Mouse (Mus musculus) lung, postnatal 14 days (tissue): ENCODE measurements around the gene Epha2.
A peak's percentile ranks its signal among the peaks of the same experiment; 100 is the strongest.

ENCODE experiments used
- DNase-seq: peaks from one replicate; pipeline ENCODE4 v3.0.0; 2021

Epha2 gene

DNA sequence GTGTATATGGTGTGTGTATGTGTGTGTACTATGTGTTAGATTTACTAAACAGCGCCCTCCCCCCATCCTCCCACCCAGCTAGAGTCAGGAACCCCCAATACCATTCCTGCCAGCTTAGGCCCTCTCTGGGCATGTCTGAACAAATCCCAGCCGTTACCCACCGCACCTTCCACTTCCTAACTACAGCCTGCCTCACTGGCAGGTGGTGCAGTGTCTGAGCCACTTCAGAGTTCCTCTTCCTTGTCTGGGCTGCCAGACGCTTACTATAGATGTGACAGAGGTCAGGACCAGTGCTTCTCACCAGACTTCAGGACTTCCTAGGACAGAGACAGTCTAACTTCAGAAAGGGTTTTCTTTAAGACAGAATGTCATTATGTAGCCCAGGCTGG, 3.2 kb downstream of the Epha2 start:
- DNase-seq: no peak

DNA sequence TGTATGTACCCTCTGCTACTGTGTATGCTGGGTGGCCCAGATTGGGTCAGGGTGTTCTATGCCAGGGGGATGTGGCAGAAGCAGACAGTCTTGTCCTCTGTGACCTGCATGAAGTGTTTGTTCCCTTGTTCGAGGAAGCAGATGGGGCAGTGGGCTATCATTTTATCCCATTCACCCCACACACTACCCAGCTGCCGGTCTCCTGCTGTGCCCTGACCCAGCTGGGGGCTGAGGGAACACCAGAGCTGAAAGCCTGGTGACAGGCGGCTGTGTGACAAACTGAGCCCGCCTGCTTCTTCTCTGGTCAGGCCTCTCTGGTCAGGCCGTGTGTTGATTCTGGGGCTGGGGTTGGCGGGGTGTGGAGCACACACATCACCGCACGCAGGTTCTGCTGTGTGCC, 5.0 kb downstream of the Epha2 start:
- no peak for DNase-seq

DNA sequence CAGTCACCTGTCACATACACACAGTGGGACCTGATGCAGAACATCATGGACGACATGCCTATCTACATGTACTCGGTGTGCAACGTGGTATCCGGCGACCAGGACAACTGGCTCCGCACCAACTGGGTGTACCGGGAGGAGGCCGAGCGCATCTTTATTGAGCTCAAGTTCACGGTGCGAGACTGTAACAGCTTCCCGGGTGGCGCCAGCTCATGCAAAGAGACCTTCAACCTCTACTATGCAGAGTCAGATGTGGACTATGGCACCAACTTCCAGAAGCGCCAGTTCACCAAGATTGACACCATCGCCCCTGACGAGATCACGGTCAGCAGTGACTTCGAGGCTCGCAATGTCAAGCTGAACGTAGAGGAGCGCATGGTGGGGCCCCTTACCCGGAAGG, 7.3 kb downstream of the Epha2 start:
- no peak for DNase-seq

DNA sequence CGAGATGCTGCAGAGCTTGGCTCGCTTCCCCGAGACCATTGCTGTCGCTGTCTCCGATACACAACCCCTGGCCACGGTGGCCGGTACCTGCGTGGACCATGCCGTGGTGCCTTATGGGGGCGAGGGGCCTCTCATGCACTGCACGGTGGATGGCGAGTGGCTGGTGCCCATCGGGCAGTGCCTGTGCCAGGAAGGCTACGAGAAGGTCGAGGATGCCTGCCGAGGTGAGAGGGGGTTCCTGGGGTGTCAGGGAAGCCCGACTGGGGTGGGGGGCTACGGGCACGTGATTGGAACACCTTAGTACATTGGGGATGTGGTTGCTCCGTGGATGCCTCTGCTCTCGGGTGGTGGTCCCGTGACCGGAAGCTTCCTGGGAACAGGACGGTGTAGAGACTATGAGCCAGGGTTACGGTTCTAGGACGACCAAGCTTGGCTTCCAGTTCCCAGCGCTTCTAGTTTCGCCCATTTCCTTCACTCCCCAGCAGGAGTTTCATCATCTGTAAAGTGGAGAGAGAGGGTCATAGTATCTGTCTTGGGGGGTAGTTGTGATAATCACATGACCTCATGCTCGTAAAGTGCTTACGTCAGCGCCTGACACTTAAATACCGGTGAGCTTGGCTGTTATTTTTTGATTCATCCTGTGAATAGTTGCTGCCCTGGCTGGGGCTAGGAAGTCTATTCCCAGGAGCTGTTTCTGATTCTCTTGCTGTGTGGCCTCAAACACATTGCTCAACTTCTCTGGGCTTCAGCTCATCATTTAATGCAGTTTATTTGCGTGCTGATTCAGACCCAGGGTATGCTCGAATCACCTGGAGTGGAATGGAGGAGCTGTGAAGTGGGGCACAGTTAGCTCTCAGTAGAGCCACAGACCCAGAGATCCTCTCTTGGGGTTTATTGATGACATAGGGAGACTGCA, 8.1 kb downstream of the Epha2 start:
- DNase-seq: no peak

DNA sequence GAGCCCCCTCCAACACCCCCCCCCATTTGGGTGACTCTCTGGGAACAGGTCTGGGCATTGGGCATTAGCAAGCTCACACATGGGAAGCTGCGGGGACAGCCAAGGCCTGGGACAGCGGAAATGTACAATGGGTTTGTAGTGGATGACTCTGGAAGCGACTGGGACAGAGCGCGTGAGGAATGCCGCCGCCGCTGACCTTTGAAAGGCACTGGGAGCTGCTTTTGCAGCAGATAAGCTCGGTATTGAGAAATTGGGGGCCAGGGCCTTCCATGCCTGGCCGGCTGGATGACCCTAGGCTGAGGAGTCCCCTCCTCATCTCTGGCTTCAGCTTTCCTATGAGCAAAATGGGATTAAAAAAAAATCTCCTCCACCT, 8.7 kb downstream of the Epha2 start:
- DNase-seq: no peak

DNA sequence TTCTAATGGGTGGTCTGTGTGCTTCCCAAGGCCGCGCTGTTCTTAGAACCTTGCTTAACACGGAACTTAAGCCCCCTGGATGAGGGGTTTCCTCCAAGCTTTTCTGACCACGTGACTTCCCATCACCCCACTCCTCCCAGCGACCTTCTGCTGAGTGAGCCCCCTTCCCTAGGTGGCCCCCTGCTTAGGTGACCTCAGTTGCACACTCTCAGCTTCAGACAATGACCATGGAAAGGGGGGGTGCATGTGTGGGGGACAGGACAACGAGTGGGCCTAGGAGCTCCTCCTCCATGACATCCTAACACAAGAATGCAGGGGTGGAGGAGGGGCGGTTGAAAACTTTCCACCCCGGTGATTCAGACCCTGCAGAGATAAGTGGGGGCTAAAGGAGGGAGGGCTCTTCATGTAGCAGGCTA, 9.2 kb downstream of the Epha2 start:
- DNase-seq: peak; percentile 73

DNA sequence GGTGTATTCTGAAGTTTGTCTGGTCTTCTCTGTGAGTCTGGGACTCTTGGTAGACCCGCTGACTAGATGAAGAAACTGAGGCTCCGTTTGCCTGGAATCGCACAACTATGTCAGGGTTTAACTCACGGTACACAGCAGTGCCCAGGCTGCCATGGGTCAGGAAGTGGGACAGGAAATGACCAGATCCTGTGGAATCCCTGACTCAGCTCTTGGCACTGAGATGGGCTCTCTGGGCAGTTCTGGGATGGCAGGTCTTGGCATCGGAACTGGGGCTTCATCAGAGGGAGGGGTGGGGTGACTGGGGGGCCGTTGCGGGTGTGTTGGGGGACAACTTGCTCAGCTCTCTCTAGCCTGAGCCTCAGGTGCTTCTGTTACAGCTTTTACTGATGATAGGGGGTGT, 10.0 kb downstream of the Epha2 start:
- peak; percentile 75 for DNase-seq

DNA sequence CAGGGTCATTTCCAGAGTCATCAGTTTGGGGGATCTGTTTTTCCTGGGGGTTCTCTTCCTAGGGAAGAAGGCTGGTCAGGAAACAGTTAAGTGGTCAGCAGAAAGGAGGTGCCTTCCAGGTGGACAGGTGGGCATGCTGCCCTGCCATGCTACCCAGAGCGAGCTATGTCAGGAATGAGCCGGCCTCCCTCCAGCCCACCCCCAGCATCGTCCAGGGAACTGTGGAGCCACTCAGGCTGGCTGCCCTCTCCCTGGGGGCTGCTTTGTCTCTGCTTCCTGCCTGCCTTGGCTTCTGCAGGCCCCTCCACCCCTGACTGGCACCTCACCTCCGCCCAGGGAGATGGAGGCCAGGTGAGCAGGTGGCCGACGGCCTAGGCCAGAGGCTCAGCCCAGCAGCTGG, 10.5 kb downstream of the Epha2 start:
- no peak for DNase-seq

DNA sequence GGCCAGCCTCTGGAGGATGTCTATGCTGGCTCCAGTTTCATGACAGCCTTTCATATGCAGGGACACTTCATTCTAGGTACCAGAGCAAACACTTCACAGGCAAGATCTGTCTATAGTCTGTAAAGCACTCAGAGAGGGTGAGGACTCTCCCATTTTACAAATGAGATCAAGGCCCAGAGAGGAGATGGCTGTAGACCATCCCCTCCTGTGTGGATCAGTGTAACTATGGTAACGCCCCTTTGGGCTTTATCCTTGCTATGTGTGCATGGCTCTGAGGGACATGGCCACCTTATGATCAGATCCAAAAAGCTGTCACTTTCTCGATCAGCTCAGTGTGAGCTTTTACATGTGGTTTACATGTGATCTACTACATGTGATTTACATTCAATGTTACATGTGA, 10.9 kb downstream of the Epha2 start:
- no peak for DNase-seq

DNA sequence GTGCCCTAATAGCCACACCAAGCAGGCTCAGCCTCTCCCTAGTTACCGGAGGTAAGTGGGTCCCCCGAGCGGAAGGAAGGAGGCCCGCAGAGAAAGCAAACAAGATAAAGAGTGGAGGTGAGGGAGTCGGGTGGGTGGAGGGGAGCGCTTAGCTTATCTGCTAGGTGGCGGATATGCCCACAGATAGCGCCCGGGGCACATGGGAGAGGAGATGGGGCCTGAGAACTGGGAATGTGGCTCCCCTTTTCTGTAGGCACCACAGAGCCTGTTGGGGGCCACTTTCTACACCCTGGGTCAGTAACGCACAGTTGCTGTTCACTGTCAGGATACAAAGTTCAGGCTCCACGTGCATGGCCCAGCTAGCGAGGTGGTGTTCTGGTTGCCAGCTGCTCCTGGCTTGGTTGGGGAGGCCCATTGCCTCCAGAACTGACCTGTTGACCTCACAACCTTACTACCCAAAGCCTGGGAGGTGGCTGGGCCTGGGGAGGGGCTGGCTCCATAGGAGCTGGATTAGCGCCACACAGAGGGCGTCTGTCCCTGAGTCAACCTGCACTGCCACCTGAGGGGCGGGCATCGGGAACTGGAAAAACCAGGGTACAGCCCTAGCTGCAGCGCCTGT, 11.6 kb downstream of the Epha2 start:
- DNase-seq: no peak

DNA sequence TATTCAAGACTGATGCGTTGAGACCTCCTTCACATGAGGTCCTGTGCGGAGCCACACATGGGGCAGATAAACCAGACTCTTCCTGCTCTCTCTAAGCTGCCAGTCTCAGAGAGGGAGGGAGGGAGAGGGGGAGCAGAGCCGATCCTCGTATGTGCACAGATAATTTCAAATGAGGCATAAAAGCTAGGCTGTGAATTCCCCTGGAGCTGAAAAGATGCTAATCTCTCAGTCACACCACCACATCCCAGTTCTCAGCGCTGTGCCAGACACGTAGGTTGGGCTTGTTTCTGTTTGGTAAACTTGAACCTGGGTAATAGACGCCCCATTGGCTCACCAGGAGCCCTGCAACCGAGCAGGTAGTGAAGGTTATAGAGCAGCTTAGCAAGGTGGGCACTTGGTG, 12.4 kb downstream of the Epha2 start:
- DNase-seq: no peak

DNA sequence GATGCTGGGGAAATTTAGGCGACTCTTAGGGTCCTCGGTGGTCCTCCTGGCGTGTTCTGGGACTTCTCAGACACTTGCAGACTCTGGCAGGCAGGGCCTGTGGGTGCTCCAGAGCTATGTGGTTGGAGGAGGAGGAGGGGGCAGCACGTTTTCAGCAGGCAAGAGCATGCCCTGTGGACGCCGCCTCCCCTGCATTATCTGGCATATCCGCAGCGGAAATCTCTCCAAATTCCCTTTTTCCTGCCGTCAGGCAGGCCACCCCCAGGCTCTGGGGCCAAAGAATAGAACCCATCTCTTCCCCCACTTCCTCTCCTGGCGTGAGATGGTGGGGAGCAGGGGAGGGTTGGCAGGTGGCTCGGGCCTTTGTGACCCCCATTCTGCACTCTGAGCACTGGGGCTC, 12.9 kb downstream of the Epha2 start:
- no peak for DNase-seq

DNA sequence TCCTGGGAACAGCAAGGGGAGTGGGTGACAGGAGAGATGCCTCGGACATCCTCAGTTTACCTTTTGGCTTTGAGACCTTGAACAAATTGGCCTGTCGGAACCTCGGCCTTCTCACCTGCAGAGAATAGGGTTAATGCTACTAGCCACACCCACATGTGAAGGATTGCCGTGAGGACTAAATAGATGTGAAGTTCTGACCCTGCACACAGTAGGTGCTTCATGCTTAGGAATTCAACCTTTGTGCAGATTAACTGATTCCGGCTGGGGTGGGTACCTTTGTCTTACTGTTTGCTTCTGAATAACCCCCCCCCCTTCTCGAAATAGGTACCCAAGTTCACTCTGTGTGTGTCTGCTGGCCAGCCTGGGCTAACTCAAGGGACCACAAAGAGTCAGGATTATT, 13.7 kb downstream of the Epha2 start:
- no peak for DNase-seq

DNA sequence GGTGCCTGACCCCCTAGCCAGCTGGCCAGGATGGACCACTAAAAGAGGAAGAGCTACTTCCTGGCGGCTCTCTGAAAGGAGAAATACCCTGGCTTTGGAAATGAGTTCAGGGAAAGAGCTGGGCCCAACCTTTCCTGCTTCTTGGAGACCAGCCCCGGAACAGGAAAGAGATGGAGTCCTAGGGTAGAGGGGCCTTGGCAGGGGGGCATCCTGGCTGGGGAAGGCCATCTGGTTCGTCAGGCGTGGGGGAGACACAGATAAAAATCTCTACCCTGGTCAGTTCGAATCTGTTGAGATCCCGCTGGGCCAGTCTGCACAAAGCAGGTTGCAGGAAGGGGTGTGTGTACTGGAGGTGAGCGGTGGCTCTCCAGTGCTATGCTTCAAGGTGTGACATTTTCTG, 15.0 kb downstream of the Epha2 start:
- DNase-seq: no peak

DNA sequence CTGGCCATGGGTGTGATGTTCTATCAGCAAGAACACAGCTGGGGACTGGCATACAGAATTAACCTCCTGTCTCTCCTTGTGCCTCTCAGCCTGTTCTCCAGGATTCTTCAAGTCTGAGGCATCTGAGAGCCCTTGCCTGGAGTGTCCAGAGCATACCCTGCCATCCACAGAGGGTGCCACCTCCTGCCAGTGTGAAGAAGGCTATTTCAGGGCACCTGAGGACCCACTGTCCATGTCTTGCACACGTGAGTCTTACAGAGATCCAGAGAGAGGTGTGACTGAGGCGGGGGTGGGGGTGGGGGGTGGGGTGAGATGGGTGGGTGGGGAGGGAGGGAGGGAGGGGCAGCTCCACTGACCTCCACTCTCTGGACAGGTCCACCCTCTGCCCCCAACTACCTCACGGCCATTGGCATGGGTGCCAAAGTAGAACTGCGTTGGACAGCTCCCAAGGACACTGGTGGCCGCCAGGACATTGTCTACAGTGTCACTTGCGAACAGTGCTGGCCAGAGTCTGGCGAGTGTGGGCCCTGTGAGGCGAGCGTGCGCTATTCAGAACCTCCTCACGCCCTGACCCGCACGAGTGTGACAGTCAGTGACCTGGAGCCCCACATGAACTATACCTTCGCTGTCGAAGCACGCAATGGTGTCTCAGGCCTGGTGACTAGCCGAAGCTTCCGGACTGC, 15.6 kb downstream of the Epha2 start:
- no peak for DNase-seq

DNA sequence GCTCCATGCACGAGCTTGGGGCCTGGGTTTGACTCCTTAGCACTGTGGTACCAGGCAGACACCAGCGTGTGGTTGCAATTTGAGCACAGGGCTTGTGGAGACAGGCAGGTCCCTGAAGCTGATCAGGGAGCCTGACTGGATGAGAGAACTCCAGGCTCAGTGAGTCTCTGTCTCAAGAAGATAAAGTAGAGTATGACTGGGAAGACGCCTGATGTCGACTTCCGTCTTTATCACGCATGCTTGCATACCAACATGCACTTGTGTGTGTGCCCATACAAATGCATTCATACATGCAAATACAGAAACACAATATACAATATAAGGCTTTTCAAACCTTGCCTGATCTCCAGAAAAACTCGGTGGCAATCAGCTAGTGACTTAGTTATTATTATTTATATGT, 16.9 kb downstream of the Epha2 start:
- no peak for DNase-seq

DNA sequence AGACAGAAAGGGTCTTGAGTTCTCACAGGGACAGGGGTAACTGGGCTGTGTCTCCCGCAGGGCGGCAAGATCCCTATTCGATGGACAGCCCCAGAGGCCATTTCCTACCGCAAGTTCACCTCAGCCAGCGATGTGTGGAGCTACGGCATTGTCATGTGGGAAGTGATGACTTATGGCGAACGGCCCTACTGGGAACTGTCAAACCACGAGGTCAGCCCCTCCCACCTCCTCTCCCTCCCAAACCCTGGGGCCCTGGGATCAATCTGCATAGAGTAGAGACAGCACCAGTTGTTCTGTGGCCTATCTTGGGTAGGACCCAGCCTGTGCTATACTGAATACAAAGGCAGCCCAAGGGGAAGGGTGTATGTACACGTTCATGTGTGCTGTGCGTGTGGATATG, 21.5 kb downstream of the Epha2 start:
- DNase-seq: no peak

DNA sequence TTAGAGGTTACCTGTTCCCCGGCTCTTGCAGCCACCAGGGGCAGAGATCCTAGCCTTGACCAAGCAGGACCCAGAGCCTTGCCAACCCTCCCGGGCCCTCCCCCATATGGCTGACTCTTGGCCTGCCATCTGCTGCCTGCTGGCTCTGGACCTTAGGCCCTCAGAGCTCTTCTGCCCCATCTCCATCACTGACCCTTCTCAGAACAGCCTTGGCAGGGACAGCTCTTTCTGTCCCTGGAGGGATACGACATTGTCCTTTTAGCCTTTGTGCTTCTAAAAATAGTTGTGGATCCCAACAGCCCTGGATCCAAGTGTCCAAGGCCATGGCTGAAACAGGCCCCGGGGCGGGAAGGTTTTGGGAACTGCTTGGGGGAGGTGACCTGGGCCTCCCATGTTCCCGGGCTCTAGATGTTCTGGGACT, 23.7 kb downstream of the Epha2 start:
- no peak for DNase-seq

DNA sequence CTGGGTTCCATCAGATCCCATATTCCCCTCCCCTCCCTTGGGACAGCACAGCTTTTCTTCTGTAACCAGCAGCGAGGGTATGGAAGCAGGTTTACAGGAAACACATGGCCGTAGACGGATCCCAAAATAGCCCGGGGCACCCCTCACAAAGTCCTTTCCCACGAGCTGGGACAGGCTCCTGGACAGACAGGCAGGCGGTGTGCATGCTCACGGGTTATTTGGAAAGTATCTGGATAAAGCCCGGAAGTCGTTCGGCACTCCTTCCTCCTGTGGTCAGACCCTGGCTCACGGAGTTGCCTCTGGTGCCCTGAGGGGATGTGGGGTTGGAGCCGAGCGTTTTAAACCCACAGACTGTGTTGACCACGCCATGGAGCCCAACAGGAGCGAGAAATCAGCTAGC, 24.6 kb downstream of the Epha2 start:
- no peak for DNase-seq

DNA sequence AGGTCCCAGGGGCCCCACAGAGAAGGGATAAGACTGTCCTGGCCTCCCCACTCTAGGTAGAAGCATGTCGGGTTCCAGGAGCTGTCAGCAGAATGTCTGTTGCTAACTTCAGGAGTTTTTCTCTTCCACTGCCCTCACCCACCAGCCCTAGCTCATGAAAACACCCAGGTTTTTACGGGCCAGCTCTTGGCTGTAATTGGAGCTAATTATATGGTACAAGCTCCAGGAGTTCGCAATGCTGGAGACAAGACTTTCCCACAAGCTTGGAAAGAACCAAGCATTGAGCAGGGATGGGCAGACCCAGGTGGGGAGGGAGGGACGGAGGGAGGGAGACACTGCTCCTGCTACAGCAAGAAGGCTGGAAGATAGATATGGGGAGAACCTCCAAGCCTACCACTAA, 26.0 kb downstream of the Epha2 start:
- no peak for DNase-seq

DNA sequence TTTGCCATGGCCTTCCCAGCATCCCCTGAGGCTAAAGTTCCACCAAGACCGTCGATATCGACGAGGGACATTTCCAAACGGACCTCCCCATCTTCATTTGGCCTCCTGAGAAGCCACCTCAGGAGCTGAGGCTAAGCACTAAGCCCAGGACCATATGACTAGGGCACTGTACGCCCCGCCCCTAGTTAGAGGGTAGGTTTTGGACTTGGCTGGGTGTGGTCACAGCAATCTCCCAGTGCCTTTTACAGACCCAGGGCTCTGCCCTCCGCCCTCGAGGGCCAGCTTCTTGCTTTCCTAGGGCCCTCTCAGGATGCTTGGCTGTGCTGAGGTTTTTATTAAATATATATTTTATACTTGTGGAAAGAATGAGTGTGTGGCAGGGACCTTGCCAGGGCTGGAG, 27.7 kb downstream of the Epha2 start:
- no peak for DNase-seq

DNA sequence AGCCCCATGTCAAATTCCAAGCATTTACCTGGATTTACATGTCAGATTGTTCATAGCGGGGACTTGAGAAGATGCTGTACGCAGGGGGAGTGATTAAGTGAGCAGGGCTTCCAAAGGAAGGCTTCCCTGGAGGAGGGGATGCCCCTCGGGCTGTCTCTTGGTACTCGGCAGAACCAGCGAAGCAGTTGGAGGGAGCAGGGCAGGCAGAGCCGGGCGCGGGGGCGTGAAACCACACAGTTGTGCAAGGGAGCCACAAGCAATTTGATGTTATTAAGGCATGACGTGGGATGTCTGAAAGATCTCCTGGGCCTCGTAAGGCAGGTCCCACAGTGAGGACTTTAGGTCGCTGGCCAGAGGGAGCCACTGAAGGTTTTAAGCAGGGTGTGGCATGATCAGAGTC, 28.9 kb downstream of the Epha2 start:
- DNase-seq: no peak

DNA sequence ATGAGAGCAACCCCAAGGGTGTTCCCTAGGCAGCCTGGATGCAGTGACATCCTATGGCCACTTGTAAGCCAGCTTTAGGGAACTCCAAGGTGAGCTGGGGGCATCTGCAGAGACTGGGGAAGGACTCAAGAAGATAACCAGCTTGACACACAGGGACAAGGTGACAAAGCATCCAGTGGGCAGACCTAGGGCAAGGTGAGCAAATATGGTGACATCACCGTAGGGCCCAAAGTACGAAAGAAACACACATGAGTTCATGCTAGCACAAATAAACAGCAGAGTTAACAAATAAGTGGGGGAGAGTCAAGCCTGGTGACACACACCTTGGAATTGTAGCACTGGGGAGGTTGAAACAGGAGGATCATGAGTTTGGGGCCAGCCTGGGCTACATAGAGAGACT, 30.4 kb downstream of the Epha2 start:
- no peak for DNase-seq

DNA sequence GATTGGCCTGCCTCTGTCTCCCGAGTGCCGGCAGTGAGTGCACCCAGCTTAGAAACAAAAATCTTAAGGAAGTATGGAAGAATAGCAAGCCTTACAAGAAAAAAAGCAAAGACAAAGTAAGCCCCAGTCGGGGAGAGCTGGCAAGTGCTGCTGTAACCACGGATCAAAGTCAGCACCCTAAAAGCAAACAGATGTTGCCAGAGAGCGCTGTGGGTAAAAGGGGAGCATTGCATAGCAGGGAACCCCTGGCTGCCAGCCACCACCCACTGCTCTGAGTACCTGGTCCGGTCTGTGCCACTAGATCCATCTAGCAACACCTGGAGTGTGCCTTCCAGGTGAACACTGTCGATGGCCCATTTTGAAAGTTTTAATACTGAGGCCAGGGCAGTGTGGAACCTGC, 31.2 kb downstream of the Epha2 start:
- no peak for DNase-seq
